Mouse (Mus musculus): ENCODE data around the gene Adarb1. TPM values are rescaled to one million over a fixed set of nuclear protein-coding genes. Genes with fewer than 3 reads are reported as not detected.

The Adarb1 gene
- polyA plus RNA-seq, 1 experiment from 2014 or later = 10.9 TPM

DNA sequence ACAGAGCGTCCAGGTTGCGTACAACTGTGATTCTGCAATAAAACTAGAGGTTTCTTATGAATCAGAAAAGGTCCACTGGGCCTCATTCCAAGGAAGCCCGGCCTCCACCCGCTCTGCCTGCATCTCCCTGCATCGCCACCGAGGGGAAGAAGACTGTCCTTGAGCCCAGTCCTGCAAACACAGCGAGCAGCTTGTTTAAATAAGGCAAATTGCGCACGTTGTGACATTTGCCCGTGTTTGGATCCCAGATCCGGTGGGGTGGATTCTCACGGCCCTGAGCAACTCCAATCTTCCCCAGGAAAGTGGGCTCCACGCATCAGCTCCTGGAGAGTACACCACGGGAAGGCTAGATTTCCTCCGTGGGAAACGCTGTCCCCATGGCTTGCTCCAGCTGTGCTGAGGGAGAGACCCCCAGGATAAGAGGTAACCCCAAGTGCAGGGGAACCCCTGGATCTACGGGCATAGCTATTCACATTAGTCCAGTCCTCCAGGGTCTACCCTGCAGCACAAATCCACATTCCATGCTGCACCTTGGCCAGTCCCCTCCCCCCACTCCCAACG is 166.8 kb downstream of the Adarb1 start:
- no peaks in the 10 kb centered on the region for H3K36me3 ChIP-seq
- H3K9ac ChIP-seq (replicated peaks) = 0 out of 2 replicates have a peak overlapping the region, but pooled peaks have one; percentile 0
- H3K27ac ChIP-seq = no peak overlapping the region
- H3K4me3 ChIP-seq (replicated peaks) = no peak overlapping the region
- H3K4me2 ChIP-seq (replicated peaks) = no peak overlapping the region
- no peaks in the 10 kb centered on the region for H3K27me3 ChIP-seq
- no peaks in the 10 kb centered on the region for H3K9me3 ChIP-seq
- 69% methylated on average over 18 of the region's 18 CpGs for WGBS
- peak; percentile 12; the same call in 1 of the 2 replicates for ATAC-seq
- peaks cover 13% of the 10 kb centered on the region for H3K4me1 ChIP-seq (replicated peaks)

DNA sequence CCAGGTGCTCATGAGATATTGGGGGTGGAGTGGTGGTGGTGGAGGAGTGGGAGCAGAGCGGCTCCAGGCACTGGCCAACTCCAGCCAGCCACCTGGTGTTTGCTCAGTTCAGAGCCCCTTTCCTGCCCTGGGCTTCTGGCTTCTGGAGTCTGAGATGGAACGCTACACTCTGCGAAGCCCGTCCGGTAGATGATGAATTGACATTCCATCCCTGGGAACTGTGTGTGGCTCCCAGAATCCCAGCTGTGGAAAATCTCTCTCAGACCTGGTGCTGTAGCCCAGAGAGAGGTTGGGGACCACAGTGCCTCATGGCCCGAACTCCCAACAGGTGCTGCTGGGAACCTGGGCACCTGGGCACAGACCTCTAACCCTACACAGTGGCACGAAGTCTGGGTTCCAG is 170.4 kb downstream of the Adarb1 start:
- H3K4me2 ChIP-seq (replicated peaks) = no peak overlapping the region
- H3K36me3 ChIP-seq = no peaks in the 10 kb centered on the region
- WGBS = 91% methylated on average over 7 of the region's 7 CpGs
- H3K27ac ChIP-seq = no peak overlapping the region
- no peaks in the 10 kb centered on the region for H3K27me3 ChIP-seq
- peaks cover 8% of the 10 kb centered on the region for H3K4me1 ChIP-seq (replicated peaks)
- H3K9me3 ChIP-seq = no peaks in the 10 kb centered on the region
- H3K4me3 ChIP-seq (replicated peaks) = no peak overlapping the region
- no peak overlapping the region for H3K9ac ChIP-seq (replicated peaks)
- ATAC-seq = no peak

DNA sequence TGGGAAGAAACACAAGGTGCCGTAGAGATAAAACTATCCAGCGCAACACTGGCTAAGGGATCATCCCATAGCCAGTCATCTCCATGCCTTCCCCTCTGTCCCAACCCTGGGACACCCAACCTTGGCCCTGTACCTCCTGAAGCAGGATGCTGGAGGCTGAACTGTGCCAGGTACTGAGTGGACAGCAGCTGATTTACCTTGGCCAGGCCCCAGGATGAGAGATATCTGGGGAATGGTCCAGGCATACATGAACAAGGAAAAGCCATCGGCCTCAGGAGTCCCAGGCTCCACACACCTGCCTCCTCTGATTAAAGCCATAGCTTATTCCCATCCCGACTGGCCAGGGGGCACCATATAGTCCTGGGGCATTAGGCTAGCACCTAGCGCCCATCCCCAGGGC is 171.0 kb downstream of the Adarb1 start:
- Histone ChIP-seq H3K4me3 (replicated peaks) (no peak overlapping the region), H3K4me1 (replicated peaks) (peaks cover 2% of the 10 kb centered on the region), H3K27ac (no peak overlapping the region), H3K9ac (replicated peaks) (no peak overlapping the region), H3K27me3 (no peaks in the 10 kb centered on the region), H3K36me3 (no peaks in the 10 kb centered on the region), H3K9me3 (no peaks in the 10 kb centered on the region), H3K4me2 (replicated peaks) (no peak overlapping the region)
- ATAC-seq = no peak
- 86% methylated on average over 5 of the region's 5 CpGs for WGBS

DNA sequence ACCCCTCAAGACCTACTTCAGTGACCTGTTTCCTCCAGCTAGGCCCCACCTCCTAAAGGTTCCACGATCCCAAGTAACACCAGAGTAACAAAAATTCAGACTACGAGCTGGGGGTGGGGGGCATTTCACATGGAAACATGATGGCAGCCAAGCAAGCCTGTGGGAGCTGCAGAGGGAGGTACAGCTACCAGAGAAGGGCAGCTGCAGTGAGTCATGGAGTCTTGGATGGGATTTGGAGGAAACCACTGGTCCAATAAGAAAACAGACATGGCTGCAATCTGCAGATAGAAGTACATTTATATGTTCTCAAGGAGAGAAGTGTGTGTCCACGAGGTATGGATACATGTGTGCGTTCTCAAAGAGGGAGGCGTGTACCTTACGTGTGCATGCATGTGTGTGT is 173.3 kb downstream of the Adarb1 start:
- no peaks in the 10 kb centered on the region for H3K4me1 ChIP-seq (replicated peaks)
- H3K4me3 ChIP-seq (replicated peaks) = no peak overlapping the region
- no peak overlapping the region for H3K9ac ChIP-seq (replicated peaks)
- no peak for ATAC-seq
- 90% methylated on average over 6 of the region's 6 CpGs for WGBS
- H3K27me3 ChIP-seq = no peaks in the 10 kb centered on the region
- no peaks in the 10 kb centered on the region for H3K9me3 ChIP-seq
- H3K27ac ChIP-seq = no peak overlapping the region
- H3K36me3 ChIP-seq = no peaks in the 10 kb centered on the region
- no peak overlapping the region for H3K4me2 ChIP-seq (replicated peaks)

DNA sequence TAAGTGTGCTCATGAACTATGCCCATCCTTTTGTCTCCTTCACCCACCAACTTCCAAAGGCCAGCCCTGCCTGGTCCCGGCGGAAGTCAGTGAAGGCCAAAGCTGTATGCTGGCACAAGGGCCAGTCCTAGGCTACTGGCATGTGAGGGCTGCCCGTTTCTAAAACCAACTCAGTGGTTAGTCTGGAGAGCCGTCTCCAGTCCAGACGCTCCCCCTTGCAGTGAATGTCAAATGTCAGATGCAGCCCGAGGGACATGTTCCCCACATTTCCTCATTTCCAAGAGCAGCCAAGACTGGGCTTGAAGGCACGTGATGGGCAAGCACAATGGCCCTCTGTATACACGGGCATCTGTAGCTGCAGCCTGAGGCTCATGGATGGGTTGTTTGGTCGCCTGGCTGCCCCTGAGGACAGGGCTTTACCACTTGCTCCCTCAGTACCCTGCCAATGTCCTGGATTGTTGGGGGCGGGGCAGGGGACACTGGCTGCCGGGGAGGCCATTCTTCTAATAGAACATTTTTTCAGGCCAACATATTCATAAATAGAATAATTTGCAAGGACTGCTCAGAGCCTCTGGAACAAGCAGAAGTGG is 174.4 kb downstream of the Adarb1 start:
- H3K4me1 ChIP-seq (replicated peaks) = no peaks in the 10 kb centered on the region
- no peaks in the 10 kb centered on the region for H3K36me3 ChIP-seq
- H3K9me3 ChIP-seq = no peaks in the 10 kb centered on the region
- 78% methylated on average over 11 of the region's 11 CpGs for WGBS
- ATAC-seq = no peak
- no peak overlapping the region for H3K4me3 ChIP-seq (replicated peaks)
- no peak overlapping the region for H3K4me2 ChIP-seq (replicated peaks)
- no peaks in the 10 kb centered on the region for H3K27me3 ChIP-seq
- H3K9ac ChIP-seq (replicated peaks) = no peak overlapping the region
- no peak overlapping the region for H3K27ac ChIP-seq

DNA sequence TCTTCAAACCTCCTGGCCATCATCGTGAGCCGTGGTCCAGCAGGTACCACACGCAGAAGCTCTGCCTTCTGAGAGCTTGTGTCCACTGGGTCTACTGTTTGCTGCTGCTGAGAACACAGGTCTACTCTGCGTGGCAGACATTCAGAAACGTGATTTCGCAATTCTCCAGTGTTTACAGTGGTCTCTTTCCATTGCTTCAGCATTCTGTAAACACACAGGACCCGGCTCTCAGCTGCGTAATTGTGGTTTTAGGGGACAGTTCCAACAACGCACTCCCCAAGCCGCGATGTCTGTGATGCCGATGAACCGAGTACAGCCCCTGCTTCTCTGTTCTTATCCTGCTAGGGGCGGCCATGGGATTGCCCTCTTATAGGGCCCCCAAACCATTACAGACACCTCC is 175.2 kb downstream of the Adarb1 start:
- ATAC-seq = no peak
- no peaks in the 10 kb centered on the region for H3K4me1 ChIP-seq (replicated peaks)
- H3K9ac ChIP-seq (replicated peaks) = no peak overlapping the region
- no peaks in the 10 kb centered on the region for H3K36me3 ChIP-seq
- 92% methylated on average over 14 of the region's 14 CpGs for WGBS
- no peak overlapping the region for H3K4me3 ChIP-seq (replicated peaks)
- H3K4me2 ChIP-seq (replicated peaks) = no peak overlapping the region
- no peaks in the 10 kb centered on the region for H3K9me3 ChIP-seq
- no peak overlapping the region for H3K27ac ChIP-seq
- no peaks in the 10 kb centered on the region for H3K27me3 ChIP-seq

DNA sequence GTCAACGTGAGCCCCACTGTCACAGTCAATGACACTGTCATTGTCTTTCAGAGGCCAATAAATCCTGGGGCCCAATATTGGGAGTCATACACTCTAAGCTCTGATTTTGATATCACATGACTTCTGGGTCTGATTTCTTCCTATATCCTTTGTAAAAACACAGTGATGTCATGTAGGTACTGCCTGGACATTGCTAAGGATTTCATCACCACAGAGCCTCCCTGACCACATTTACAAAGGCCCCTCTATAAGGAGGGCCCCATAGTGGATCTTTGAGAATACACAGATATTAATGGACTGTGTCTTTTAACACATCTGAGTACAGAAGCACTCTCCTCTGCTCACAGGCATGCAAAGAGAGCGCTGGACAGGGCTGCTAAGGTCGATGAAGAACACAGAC is 175.7 kb downstream of the Adarb1 start:
- ATAC-seq = no peak
- H3K4me1 ChIP-seq (replicated peaks) = no peaks in the 10 kb centered on the region
- WGBS = 84% methylated on average over 3 of the region's 3 CpGs

DNA sequence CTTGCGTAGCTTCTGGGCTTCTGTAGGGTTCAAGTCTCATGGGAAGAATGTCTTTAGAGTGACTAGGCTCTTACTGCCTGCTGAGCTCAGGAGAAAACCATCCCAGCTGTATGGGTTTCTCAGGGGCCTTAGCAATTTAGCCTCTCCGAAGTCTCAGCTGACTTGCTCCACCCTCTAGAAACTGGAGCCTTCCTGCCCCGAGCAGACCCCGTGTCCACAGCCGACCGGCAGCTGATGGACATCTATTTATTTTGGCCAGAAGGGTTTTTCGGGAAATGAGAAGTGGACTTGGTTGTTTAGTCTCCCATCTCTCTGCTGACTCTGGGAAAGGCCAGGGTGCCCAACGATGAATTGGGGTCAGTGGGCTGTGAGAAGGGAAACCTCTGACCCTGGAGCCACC is 177.3 kb downstream of the Adarb1 start:
- no peaks in the 10 kb centered on the region for H3K27me3 ChIP-seq
- no peak for ATAC-seq
- no peak overlapping the region for H3K9ac ChIP-seq (replicated peaks)
- no peaks in the 10 kb centered on the region for H3K4me1 ChIP-seq (replicated peaks)
- no peaks in the 10 kb centered on the region for H3K36me3 ChIP-seq
- H3K4me2 ChIP-seq (replicated peaks) = no peak overlapping the region
- no peaks in the 10 kb centered on the region for H3K9me3 ChIP-seq
- no peak overlapping the region for H3K4me3 ChIP-seq (replicated peaks)
- no peak overlapping the region for H3K27ac ChIP-seq
- 91% methylated on average over 8 of the region's 8 CpGs for WGBS

More for the DNA sequence above, 175.7 kb downstream of the Adarb1 start:
- Histone ChIP-seq H3K27me3 (no peaks in the 10 kb centered on the region), H3K36me3 (no peaks in the 10 kb centered on the region), H3K9me3 (no peaks in the 10 kb centered on the region), H3K4me2 (replicated peaks) (no peak overlapping the region), H3K27ac (no peak overlapping the region), H3K9ac (replicated peaks) (no peak overlapping the region), H3K4me3 (replicated peaks) (no peak overlapping the region)

Other genes starting within 250 kb of the Adarb1 start
- gene Pofut2, start 159.1 kb downstream of the Adarb1 start, polyA plus RNA-seq (2015; fragmentation: Nextera tagmentation; extraction: Ambion mirVana) = 57.0 and 57.7 TPM in 2 replicates
- gene Fam207a, start 97.5 kb upstream of the Adarb1 start, polyA plus RNA-seq (2015; fragmentation: Nextera tagmentation; extraction: Ambion mirVana) = 38.5 and 41.6 TPM in 2 replicates
- gene Itgb2, start 112.0 kb upstream of the Adarb1 start, polyA plus RNA-seq (2015; fragmentation: Nextera tagmentation; extraction: Ambion mirVana) = 0.61 and 0.87 TPM in 2 replicates
- 57.5 and 59.0 TPM in 2 replicates for gene Pttg1ip, start 163.4 kb upstream of the Adarb1 start, polyA plus RNA-seq (2015; fragmentation: Nextera tagmentation; extraction: Ambion mirVana)
- 302 and 320 TPM in 2 replicates for gene Sumo3, start 187.8 kb upstream of the Adarb1 start, polyA plus RNA-seq (2015; fragmentation: Nextera tagmentation; extraction: Ambion mirVana)
- gene Gm49325, start 187.9 kb upstream of the Adarb1 start, polyA plus RNA-seq (2015; fragmentation: Nextera tagmentation; extraction: Ambion mirVana) = 2.5 TPM in 1 of 2 replicates, not detected in the other
- gene Ube2g2, start 204.0 kb upstream of the Adarb1 start, polyA plus RNA-seq (2015; fragmentation: Nextera tagmentation; extraction: Ambion mirVana) = 89.8 and 95.5 TPM in 2 replicates

All from midbrain, embryonic 13.5 days (tissue).